Comparison of ENCODE assay signal across 11 mouse cellular contexts in genomic region chr7:142496800-142497199, GRCm38 (mm10). TPM values are rescaled to one million over a fixed set of nuclear protein-coding genes. Genes with fewer than 3 reads are reported as not detected.
DNase-seq lines count a peak whose midpoint lies in the region; ATAC-seq and TF ChIP-seq lines count a peak whose summit lies in the region.
"Had no signal": no experiment of that assay in that cellular context is flagged by ENCODE, and none has a peak within 500 bp of the region (broad histone marks: within the 10 kb centered on the region; RNA-seq: fewer than 3 reads in every experiment).

No protein-coding gene starts in this region.

- TF ChIP-seq EP300 in CH12.LX (IDR thresholded peaks at IDR 0.05; ENCODE audit: low read length) = no peak

- TF ChIP-seq CTCF in kidney, adult 2 months (conservative IDR thresholded peaks at IDR 0.05; ENCODE audit: insufficient read depth, insufficient read length, low read depth, low read length) = 0 out of 2 replicates have a peak, but pooled peaks have one; percentile 8
- TF ChIP-seq CTCF in CH12.LX (conservative IDR thresholded peaks at IDR 0.05 in 1 of 2, IDR thresholded peaks at IDR 0.05 in 1 of 2; ENCODE audit: low read depth in 2 of 2, low read length in 2 of 2) = peak; percentile 51 to 80; a peak in 3 of 4 replicates

- in situ Hi-C loops in CH12.LX (cut with MboI; ENCODE audit: low pct_ligation_motif_present, low pct_unique_long_range_greater_than_20kb, low sequenced_read_pairs) = loop anchor here (5.0 kb wide), 1 partner anchor 54 kb away; the partner anchor contains the start of gene Tnni2

- no peaks in the 10 kb centered on the region for H3K9me3 ChIP-seq in CH12.LX (replicated peaks; ENCODE audit: low read length)
- no peaks in the 10 kb centered on the region for H3K9me3 ChIP-seq in limb, embryonic 10.5 days (replicated peaks)
- no peaks in the 10 kb centered on the region for H3K9me3 ChIP-seq in midbrain, embryonic 11.5 days (ENCODE audit: control insufficient read depth, low read length)
- H3K9me3 ChIP-seq: heart, embryonic 13.5 days; lung, embryonic 15.5 days had no signal

- dilution Hi-C loops in CH12.LX (cut with MboI; ENCODE audit: extremely low pct_ligation_motif_present, extremely low pct_unique_long_range_greater_than_20kb, low sequenced_read_pairs) = no loop called here

- H3K36me3 ChIP-seq in kidney, adult 2 months (ENCODE audit: control insufficient read depth, insufficient read depth, low read length) = no peaks in the 10 kb centered on the region
- peaks cover 43 to 59% of the 10 kb centered on the region in 2 experiments for H3K36me3 ChIP-seq in CH12.LX (replicated peaks in 1 of 2; ENCODE audit: control insufficient read depth in 1 of 2, insufficient read depth in 1 of 2, low read length in 1 of 2)
- no peaks in the 10 kb centered on the region for H3K36me3 ChIP-seq in limb, embryonic 10.5 days
- no peaks in the 10 kb centered on the region for H3K36me3 ChIP-seq in midbrain, embryonic 11.5 days (ENCODE audit: control insufficient read depth, insufficient read depth, low read length)

- H3K27ac ChIP-seq in kidney, adult 2 months (ENCODE audit: insufficient read depth, low read depth, low read length) = no peak overlapping the region
- H3K27ac ChIP-seq in CH12.LX (ENCODE audit: insufficient read depth, low read depth) = no peak overlapping the region
- H3K27ac ChIP-seq in limb, embryonic 10.5 days = peak overlapping the region; percentile 10; the same call in 1 of the 2 replicates
- H3K27ac ChIP-seq in midbrain, embryonic 11.5 days (ENCODE audit: low read depth, low read length) = no peak overlapping the region
- H3K27ac ChIP-seq: heart, embryonic 13.5 days; lung, embryonic 15.5 days had no signal

- 90% methylated on average over 5 of the region's 5 CpGs for WGBS in kidney, adult 2 months
- 86% methylated on average over 5 of the region's 5 CpGs for WGBS in limb, embryonic 10.5 days
- 77% methylated on average over 5 of the region's 5 CpGs for WGBS in midbrain, embryonic 11.5 days

- H3K4me1 ChIP-seq in kidney, adult 2 months (ENCODE audit: control insufficient read depth, insufficient read depth, low read length) = no peaks in the 10 kb centered on the region
- H3K4me1 ChIP-seq in CH12.LX (ENCODE audit: control insufficient read depth in 1 of 2, insufficient read depth in 2 of 2) = peaks cover 14 to 63% of the 10 kb centered on the region in 2 experiments
- H3K4me1 ChIP-seq in limb, embryonic 10.5 days = peaks cover 38% of the 10 kb centered on the region
- no peaks in the 10 kb centered on the region for H3K4me1 ChIP-seq in midbrain, embryonic 11.5 days (ENCODE audit: control insufficient read depth, insufficient read depth, low read length)

- H3K79me2 ChIP-seq in CH12.LX (replicated peaks; ENCODE audit: control insufficient read depth, extremely low read depth, insufficient read depth, poor library complexity, severe bottlenecking) = no peaks in the 10 kb centered on the region

- peak; percentile 73 for TF ChIP-seq RAD21 in CH12.LX (IDR thresholded peaks at IDR 0.05; ENCODE audit: low read depth, low read length)

- H3K9ac ChIP-seq in CH12.LX (ENCODE audit: insufficient read depth, low read depth) = no peak overlapping the region
- H3K9ac ChIP-seq in midbrain, embryonic 11.5 days (ENCODE audit: low read length) = no peak overlapping the region
- H3K9ac ChIP-seq: heart, embryonic 13.5 days; lung, embryonic 15.5 days had no signal

- DNase-seq in kidney, adult 2 months = no peak
- no peak for DNase-seq in kidney, postnatal 36 days
- peak; percentile 26 to 42 for DNase-seq in B cell, adult 2 months
- DNase-seq in CH12.LX (ENCODE audit: extremely low read depth) = peak; percentile 45
- DNase-seq in limb, embryonic 10.5 days (ENCODE audit: low spot score) = no peak
- DNase-seq in neural tube, embryonic 10.5 days (ENCODE audit: extremely low spot score, low spot score) = no peak
- DNase-seq in midbrain, embryonic 11.5 days (ENCODE audit: low spot score, missing footprints) = no peak

- ATAC-seq in midbrain, embryonic 11.5 days (ENCODE audit: low FRiP score) = no peak

- H3K4me2 ChIP-seq in CH12.LX (ENCODE audit: insufficient read depth, low read depth, poor library complexity, severe bottlenecking) = no peak overlapping the region
- no peak overlapping the region for H3K4me2 ChIP-seq in midbrain, embryonic 11.5 days
- H3K4me2 ChIP-seq: heart, embryonic 13.5 days; lung, embryonic 15.5 days had no signal

- TF ChIP-seq POLR2A in kidney, adult 2 months (IDR thresholded peaks at IDR 0.05; ENCODE audit: low read depth, low read length) = no peak
- TF ChIP-seq POLR2A in CH12.LX (IDR thresholded peaks at IDR 0.05; ENCODE audit: low read depth, low read length) = no peak

- no peaks in the 10 kb centered on the region for H3K27me3 ChIP-seq in kidney, adult 2 months (replicated peaks; ENCODE audit: control insufficient read depth, insufficient read depth, low read length)
- no peaks in the 10 kb centered on the region for H3K27me3 ChIP-seq in CH12.LX (replicated peaks)
- H3K27me3 ChIP-seq in limb, embryonic 10.5 days (ENCODE audit: low read depth, poor library complexity, severe bottlenecking) = no peaks in the 10 kb centered on the region
- H3K27me3 ChIP-seq in midbrain, embryonic 11.5 days (ENCODE audit: control insufficient read depth, insufficient read depth, low read length) = no peaks in the 10 kb centered on the region
- H3K27me3 ChIP-seq: heart, embryonic 13.5 days; lung, embryonic 15.5 days had no signal

- H3K4me3 ChIP-seq in kidney, adult 2 months (ENCODE audit: insufficient read depth, low read depth, low read length) = no peak overlapping the region
- H3K4me3 ChIP-seq in CH12.LX (replicated peaks in 1 of 3; ENCODE audit: low read depth in 2 of 3, low read length in 2 of 3, poor library complexity in 1 of 3) = no peak overlapping the region
- H3K4me3 ChIP-seq in limb, embryonic 10.5 days = no peak overlapping the region
- no peak overlapping the region for H3K4me3 ChIP-seq in midbrain, embryonic 11.5 days (ENCODE audit: low read depth, low read length)
- H3K4me3 ChIP-seq: heart, embryonic 13.5 days; lung, embryonic 15.5 days had no signal

TF ChIP-seq in CH12.LX, 34 proteins besides CTCF, POLR2A, EP300 and RAD21:
- TF ChIP-seq PAX5 (IDR thresholded peaks at IDR 0.05; ENCODE audit: low read length) (no peak), SMC3 (IDR thresholded peaks at IDR 0.05; ENCODE audit: low read depth, low read length) (peak; percentile 85), IRF4 (IDR thresholded peaks at IDR 0.05; ENCODE audit: low read depth, low read length) (peak; percentile 26; the same call in 1 of the 2 replicates), ZKSCAN1 (IDR thresholded peaks at IDR 0.05; ENCODE audit: borderline replicate concordance, low read depth, low read length) (no peak), ZC3H11A (IDR thresholded peaks at IDR 0.05; ENCODE audit: low read depth, low read length) (peak; percentile 20; the same call in 1 of the 2 replicates)
TF ChIP-seq in CH12.LX: peak in this region for 3.

RNA-seq across cellular contexts. Expression of gene Tnnt3, which starts 1.8 kb away (rescaled TPM):
- polyA plus RNA-seq in kidney, adult 2 months (2012; rRNA removed) = 48.3 TPM in 1 of 2 replicates, not detected in the other
- 1.5 and 3.1 TPM in 2 replicates for total RNA-seq in CH12.LX (2012; rRNA removed)
- 3.3 and 4.1 TPM in 2 replicates for total RNA-seq in CH12.LX (2014; rRNA removed)
- 13.3 and 16.9 TPM in 2 replicates for polyA plus RNA-seq in CH12.LX (2012; ENCODE audit: insufficient read length, low read depth)
- 1.6 and 1.7 TPM in 2 replicates for polyA plus RNA-seq in limb, embryonic 10.5 days (2016; fragmentation: Nextera tagmentation; extraction: Ambion mirVana)
- polyA plus RNA-seq in midbrain, embryonic 11.5 days (2014; fragmentation: Nextera tagmentation; extraction: Ambion mirVana) = 0.77 and 2.0 TPM in 2 replicates
- total RNA-seq: left cerebral cortex, adult 18-20 months had no signal
- polyA plus RNA-seq: testis, adult 2 months had no signal

RNA-seq across cellular contexts. Expression of gene Mrpl23, which starts 35.7 kb away (rescaled TPM):
- 10.3 and 11.0 TPM in 2 replicates for polyA plus RNA-seq in kidney, adult 2 months (2012; rRNA removed)
- total RNA-seq in CH12.LX (2012; rRNA removed) (58.9 and 71.2 TPM in 2 replicates), CH12.LX (2014; rRNA removed) (60.7 and 70.8 TPM in 2 replicates)
- polyA plus RNA-seq in CH12.LX (2012; ENCODE audit: insufficient read length, low read depth) = 7.5 and 8.3 TPM in 2 replicates
- 25.9 and 33.7 TPM in 2 replicates for polyA plus RNA-seq in limb, embryonic 10.5 days (2016; fragmentation: Nextera tagmentation; extraction: Ambion mirVana)
- polyA plus RNA-seq in midbrain, embryonic 11.5 days (2014; fragmentation: Nextera tagmentation; extraction: Ambion mirVana) = 13.9 and 16.6 TPM in 2 replicates

RNA-seq across cellular contexts. Expression of gene Lsp1, which starts 36.2 kb away (rescaled TPM):
- polyA plus RNA-seq in kidney, adult 2 months (2012; rRNA removed) = 22.2 and 39.8 TPM in 2 replicates
- total RNA-seq in CH12.LX (2012; rRNA removed) (314 and 364 TPM in 2 replicates), CH12.LX (2014; rRNA removed) (367 and 377 TPM in 2 replicates)
- 715 and 732 TPM in 2 replicates for polyA plus RNA-seq in CH12.LX (2012; ENCODE audit: insufficient read length, low read depth)
- polyA plus RNA-seq in limb, embryonic 10.5 days (2016; fragmentation: Nextera tagmentation; extraction: Ambion mirVana) = 28.7 and 31.1 TPM in 2 replicates
- 11.1 and 13.1 TPM in 2 replicates for polyA plus RNA-seq in midbrain, embryonic 11.5 days (2014; fragmentation: Nextera tagmentation; extraction: Ambion mirVana)

RNA-seq across cellular contexts. Expression of gene Tnni2, which starts 55.2 kb away (rescaled TPM):
- 0.54 and 103 TPM in 2 replicates for polyA plus RNA-seq in kidney, adult 2 months (2012; rRNA removed)
- total RNA-seq in CH12.LX (2012; rRNA removed) (35.0 and 50.1 TPM in 2 replicates), CH12.LX (2014; rRNA removed) (74.0 and 77.4 TPM in 2 replicates)
- polyA plus RNA-seq in CH12.LX (2012; ENCODE audit: insufficient read length, low read depth) = 88.1 and 154 TPM in 2 replicates
- 2.4 and 3.6 TPM in 2 replicates for polyA plus RNA-seq in limb, embryonic 10.5 days (2016; fragmentation: Nextera tagmentation; extraction: Ambion mirVana)
- 0.47 and 0.96 TPM in 2 replicates for polyA plus RNA-seq in midbrain, embryonic 11.5 days (2014; fragmentation: Nextera tagmentation; extraction: Ambion mirVana)
- polyA plus RNA-seq: testis, adult 2 months had no signal

Comparison
In these comparisons a context has a peak if more than half of its experiments do, and no peak if none do; other contexts are left out.
1. DNase-seq: peak in B cell, adult 2 months (2 of 2) and CH12.LX (single experiment); none in kidney, adult 2 months (single experiment), kidney, postnatal 36 days (0 of 2), limb, embryonic 10.5 days (single experiment), neural tube, embryonic 10.5 days (single experiment) and midbrain, embryonic 11.5 days (single experiment).
2. RNA of gene Lsp1, which starts 36.2 kb away (polyA plus RNA-seq): 715 to 732 TPM in CH12.LX; 22.2 to 39.8 TPM in kidney, adult 2 months, 28.7 to 31.1 TPM in limb, embryonic 10.5 days and 11.1 to 13.1 TPM in midbrain, embryonic 11.5 days; every median in the first group is over 10 times any median in the second.